Mouse (Mus musculus) gastrocnemius, postnatal 25 days (tissue): ENCODE results near the gene Tcl1b3. TPM values are rescaled to one million over a fixed set of nuclear protein-coding genes. Genes with fewer than 3 reads are reported as not detected.

ENCODE experiments used
- DNase-seq: peaks from one replicate; pipeline ENCODE4 v3.0.0; 2022
- total RNA-seq, 2 experiments: library from RNA; stranded (reverse); gene quantifications; 1 replicate in 1 of 2; 2 replicates in 1 of 2; pipeline ENCODE4 v1.2.3; 2021

Tcl1b3 gene
- total RNA-seq, 2 experiments from 2014 or later, result not detected

DNA sequence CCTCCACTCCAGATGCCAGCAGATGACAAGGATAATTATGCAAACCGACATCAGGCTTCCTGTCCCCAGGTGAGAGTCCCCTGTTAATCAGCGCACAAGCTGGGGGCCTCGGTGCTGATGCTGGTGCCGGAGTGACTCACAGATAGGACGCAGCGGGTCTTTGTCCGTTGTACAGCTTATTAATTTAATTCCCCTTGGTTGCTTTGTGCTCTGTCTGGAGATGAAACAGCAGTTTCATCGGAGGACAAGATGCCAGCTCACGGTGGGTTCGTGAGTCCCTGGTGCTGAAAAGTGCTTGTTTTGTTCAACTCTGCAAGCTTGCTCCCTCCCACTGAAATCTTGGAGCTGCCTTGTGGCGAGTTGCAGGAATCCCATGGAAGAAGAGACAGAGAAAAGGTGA is 43.5 kb downstream of the Tcl1b3 start:
- no peak for DNase-seq

DNA sequence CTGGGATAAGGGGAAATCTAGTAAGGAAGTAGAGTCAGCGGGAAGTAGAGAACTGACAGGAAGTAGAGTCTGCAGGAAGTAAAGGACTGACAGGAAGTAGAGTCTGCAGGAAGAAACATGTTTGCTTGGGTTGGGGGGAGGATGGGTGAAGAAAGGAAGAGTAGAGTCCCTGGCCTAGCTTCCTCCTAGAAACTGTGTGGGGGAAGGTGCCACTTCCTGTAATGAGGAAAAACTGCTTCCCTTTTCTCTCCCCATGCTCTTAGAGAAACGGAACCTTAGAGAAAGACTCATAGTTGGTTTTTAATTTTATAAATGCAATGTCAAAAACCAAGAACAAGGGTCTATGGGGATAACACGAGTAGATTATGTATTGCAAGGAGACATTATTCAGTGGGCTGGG is 44.2 kb downstream of the Tcl1b3 start:
- no peak for DNase-seq

DNA sequence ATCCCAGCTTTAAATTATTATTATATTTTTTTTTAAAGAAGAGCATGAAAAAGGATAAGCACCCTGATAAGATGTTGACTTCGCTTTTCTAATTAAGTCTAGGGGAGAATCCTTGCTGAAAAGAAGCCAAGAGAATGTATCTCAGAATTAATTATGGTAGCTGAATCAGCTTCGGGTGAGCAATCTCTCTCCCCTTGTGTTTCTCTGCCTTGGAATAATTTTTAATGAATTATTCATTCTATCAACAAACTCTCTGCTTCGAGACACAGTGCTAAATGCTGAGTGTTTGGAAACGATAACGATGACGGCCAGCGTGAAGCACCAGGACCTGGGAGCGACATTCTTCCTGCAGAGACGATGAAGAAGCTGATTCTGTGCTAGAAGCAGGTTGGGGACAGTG is 48.2 kb downstream of the Tcl1b3 start:
- no peak for DNase-seq

Other genes with a start within 250 kb of the Tcl1b3 start
- gene Syne3, start 181.2 kb upstream of the Tcl1b3 start, total RNA-seq, result 1 to 10 TPM; 3.2 to 4.6 TPM
- 10 to 100 TPM; 63.5 to 64.9 TPM for gene Glrx5, start 158.4 kb upstream of the Tcl1b3 start, total RNA-seq
- not detected for gene Tcl1b2, start 45.0 kb upstream of the Tcl1b3 start, total RNA-seq
- gene Tcl1b1, start 31.4 kb upstream of the Tcl1b3 start, total RNA-seq, result not detected
- not detected for gene Tcl1b5, start 14.7 kb upstream of the Tcl1b3 start, total RNA-seq
- not detected for gene Tcl1b4, start 10.9 kb downstream of the Tcl1b3 start, total RNA-seq
- gene Tcl1, start 31.8 kb downstream of the Tcl1b3 start, total RNA-seq, result not detected
- gene Tunar, start 142.8 kb downstream of the Tcl1b3 start, total RNA-seq, result not detected